Mouse (Mus musculus) thymus, adult 18-20 months (tissue): Measurements from ENCODE around the gene Pik3r5.

Experiments
- DNase-seq, 2 experiments: peaks; one replicate each; pipeline ENCODE4 v3.0.0; 2022; ENCODE audit warnings: mixed read lengths in 2 of 2

Gene Pik3r5

GRCm38 (mm10) chr11:68531941-68532535 is 100.1 kb downstream of the Pik3r5 start:
- DNase-seq: no peak

GRCm38 (mm10) chr11:68532773-68533172 is 100.9 kb downstream of the Pik3r5 start:
- no peak for DNase-seq

- no peak for DNase-seq
These were observed 102.1 kb downstream of the Pik3r5 start for GRCm38 (mm10) chr11:68533971-68534475.

- DNase-seq: no peak
These were observed 104.1 kb downstream of the Pik3r5 start for GRCm38 (mm10) chr11:68536026-68536425.

- no peak for DNase-seq
These were observed 104.5 kb downstream of the Pik3r5 start for GRCm38 (mm10) chr11:68536465-68536864.

- DNase-seq: no peak
These were observed 107.7 kb downstream of the Pik3r5 start for GRCm38 (mm10) chr11:68539621-68540020.

GRCm38 (mm10) chr11:68544554-68544953 is 112.6 kb downstream of the Pik3r5 start:
- no peak for DNase-seq

GRCm38 (mm10) chr11:68545172-68545571 is 113.3 kb downstream of the Pik3r5 start:
- DNase-seq: no peak

GRCm38 (mm10) chr11:68545682-68546222 is 113.8 kb downstream of the Pik3r5 start:
- no peak for DNase-seq
